In genomic region chr11:118898643-118899042, GRCm38 (mm10) we compare ENCODE assay signal across 16 mouse cellular contexts. TPM values are rescaled to one million over a fixed set of nuclear protein-coding genes. Genes with fewer than 3 reads are reported as not detected.
DNase-seq lines count a peak whose midpoint lies in the region; ATAC-seq and TF ChIP-seq lines count a peak whose summit lies in the region.
"Had no signal": no experiment of that assay in that cellular context is flagged by ENCODE, and none has a peak within 500 bp of the region (broad histone marks: within the 10 kb centered on the region; RNA-seq: fewer than 3 reads in every experiment).

No protein-coding gene starts in this region.

- no peak overlapping the region for H3K4me2 ChIP-seq in intestine, embryonic 16.5 days (ENCODE audit: low read depth, low read length)
- H3K4me2 ChIP-seq in intestine, embryonic 15.5 days (replicated peaks), result no peak overlapping the region; the same call in 1 of the 2 replicates
- H3K4me2 ChIP-seq in neural tube, embryonic 11.5 days (ENCODE audit: low read depth), result no peak overlapping the region
- peak overlapping the region; percentile 43 for H3K4me2 ChIP-seq in intestine, postnatal 0 days (replicated peaks; ENCODE audit: low read depth)
- H3K4me2 ChIP-seq in forebrain, embryonic 15.5 days (replicated peaks), result no peak overlapping the region
- H3K4me2 ChIP-seq: forebrain, embryonic 12.5 days; heart, embryonic 11.5 days; midbrain, embryonic 11.5 days had no signal

- no peak overlapping the region for H3K27ac ChIP-seq in intestine, embryonic 16.5 days (ENCODE audit: low read length)
- no peak overlapping the region for H3K27ac ChIP-seq in intestine, embryonic 15.5 days
- H3K27ac ChIP-seq in neural tube, embryonic 11.5 days (ENCODE audit: low read depth, low read length), result peak overlapping the region; percentile 78; the same call in 1 of the 2 replicates
- no peak overlapping the region for H3K27ac ChIP-seq in intestine, postnatal 0 days (ENCODE audit: low read depth, low read length)
- H3K27ac ChIP-seq in olfactory bulb, adult 2 months (ENCODE audit: insufficient read depth, low read depth, low read length), result 0 out of 2 replicates have a peak overlapping the region, but pooled peaks have one; percentile 20
- no peak overlapping the region for H3K27ac ChIP-seq in forebrain, embryonic 15.5 days (replicated peaks)
- H3K27ac ChIP-seq: kidney, postnatal 0 days had no signal

- ATAC-seq in intestine, embryonic 16.5 days, result peak; percentile 72; the same call in 1 of the 2 replicates
- ATAC-seq in intestine, embryonic 15.5 days, result no peak
- no peak for ATAC-seq in neural tube, embryonic 11.5 days (ENCODE audit: insufficient read depth, low FRiP score, low TSS enrichment)
- ATAC-seq in intestine, postnatal 0 days, result peak; percentile 68; the same call in 1 of the 2 replicates
- ATAC-seq in forebrain, embryonic 15.5 days (replicated peaks), result no peak

- H3K9ac ChIP-seq in intestine, embryonic 16.5 days (ENCODE audit: low read depth, low read length), result no peak overlapping the region
- H3K9ac ChIP-seq in intestine, embryonic 15.5 days, result no peak overlapping the region
- H3K9ac ChIP-seq in neural tube, embryonic 11.5 days (ENCODE audit: low read length), result no peak overlapping the region
- no peak overlapping the region for H3K9ac ChIP-seq in intestine, postnatal 0 days (ENCODE audit: low read depth, low read length)
- no peak overlapping the region for H3K9ac ChIP-seq in forebrain, embryonic 15.5 days (replicated peaks)
- H3K9ac ChIP-seq: forebrain, embryonic 12.5 days had no signal

- no peaks in the 10 kb centered on the region for H3K36me3 ChIP-seq in intestine, embryonic 16.5 days (ENCODE audit: control insufficient read depth, insufficient read depth, low read length)
- H3K36me3 ChIP-seq in intestine, embryonic 15.5 days, result no peaks in the 10 kb centered on the region
- H3K36me3 ChIP-seq in neural tube, embryonic 11.5 days (ENCODE audit: control insufficient read depth, insufficient read depth, low read length), result no peaks in the 10 kb centered on the region
- no peaks in the 10 kb centered on the region for H3K36me3 ChIP-seq in intestine, postnatal 0 days (ENCODE audit: control insufficient read depth, insufficient read depth)
- H3K36me3 ChIP-seq in forebrain, embryonic 15.5 days, result no peaks in the 10 kb centered on the region
- H3K36me3 ChIP-seq: forebrain, embryonic 12.5 days had no signal

- 0 out of 2 replicates have a peak, but pooled peaks have one; percentile 19 for TF ChIP-seq POLR2A in olfactory bulb, adult 2 months (IDR thresholded peaks at IDR 0.05; ENCODE audit: insufficient read depth, low read depth, low read length)

- H3K9me3 ChIP-seq in intestine, embryonic 16.5 days (ENCODE audit: control insufficient read depth, low read length), result no peaks in the 10 kb centered on the region
- H3K9me3 ChIP-seq in intestine, embryonic 15.5 days, result no peaks in the 10 kb centered on the region
- no peaks in the 10 kb centered on the region for H3K9me3 ChIP-seq in neural tube, embryonic 11.5 days (ENCODE audit: control insufficient read depth, low read length)
- H3K9me3 ChIP-seq in intestine, postnatal 0 days (ENCODE audit: control insufficient read depth), result no peaks in the 10 kb centered on the region
- H3K9me3 ChIP-seq in forebrain, embryonic 15.5 days, result no peaks in the 10 kb centered on the region
- H3K9me3 ChIP-seq: forebrain, embryonic 12.5 days had no signal

- H3K4me3 ChIP-seq in intestine, embryonic 16.5 days (ENCODE audit: low read length), result no peak overlapping the region
- no peak overlapping the region for H3K4me3 ChIP-seq in intestine, embryonic 15.5 days (replicated peaks)
- H3K4me3 ChIP-seq in neural tube, embryonic 11.5 days (ENCODE audit: low read depth, low read length), result no peak overlapping the region
- no peak overlapping the region for H3K4me3 ChIP-seq in intestine, postnatal 0 days (ENCODE audit: low read depth, low read length)
- H3K4me3 ChIP-seq in olfactory bulb, adult 2 months (ENCODE audit: insufficient read depth, low read depth, low read length), result no peak overlapping the region
- H3K4me3 ChIP-seq in forebrain, embryonic 15.5 days, result no peak overlapping the region
- H3K4me3 ChIP-seq: forebrain, embryonic 12.5 days had no signal

- TF ChIP-seq CTCF in intestine, postnatal 0 days (IDR thresholded peaks at IDR 0.05; ENCODE audit: low read depth), result no peak
- TF ChIP-seq CTCF in olfactory bulb, adult 2 months (IDR thresholded peaks at IDR 0.05; ENCODE audit: insufficient read depth, low read depth, low read length), result no peak

- DNase-seq in neural tube, embryonic 11.5 days (ENCODE audit: low spot score), result no peak
- DNase-seq in neural tube, embryonic 10.5 days (ENCODE audit: extremely low spot score, low spot score), result no peak
- DNase-seq in thymus, postnatal 0 days (ENCODE audit: low spot score), result no peak
- DNase-seq: adrenal gland, postnatal 25 days; lung, adult 18-20 months; lung, postnatal 36 days; thymus, postnatal 4 days had no signal

- H3K4me1 ChIP-seq in intestine, embryonic 16.5 days (ENCODE audit: control insufficient read depth, insufficient read depth, low read length), result no peaks in the 10 kb centered on the region
- no peaks in the 10 kb centered on the region for H3K4me1 ChIP-seq in intestine, embryonic 15.5 days (replicated peaks)
- peaks cover 26% of the 10 kb centered on the region for H3K4me1 ChIP-seq in neural tube, embryonic 11.5 days (ENCODE audit: control insufficient read depth, insufficient read depth, low read length)
- no peaks in the 10 kb centered on the region for H3K4me1 ChIP-seq in intestine, postnatal 0 days (replicated peaks; ENCODE audit: control insufficient read depth, insufficient read depth, low read length)
- peaks cover 72% of the 10 kb centered on the region for H3K4me1 ChIP-seq in olfactory bulb, adult 2 months (ENCODE audit: control insufficient read depth, insufficient read depth, low read length)
- peaks cover 38% of the 10 kb centered on the region for H3K4me1 ChIP-seq in forebrain, embryonic 15.5 days

- 49% methylated on average over 11 of the region's 11 CpGs for WGBS in intestine, embryonic 16.5 days
- WGBS in intestine, embryonic 15.5 days, result 44% methylated on average over 11 of the region's 11 CpGs
- WGBS in neural tube, embryonic 11.5 days, result 66% methylated on average over 11 of the region's 11 CpGs
- WGBS in intestine, postnatal 0 days, result 29% methylated on average over 11 of the region's 11 CpGs
- WGBS in olfactory bulb, adult 2 months, result 65% methylated on average over 11 of the region's 11 CpGs
- 76% methylated on average over 11 of the region's 11 CpGs for WGBS in forebrain, embryonic 15.5 days

- no peaks in the 10 kb centered on the region for H3K27me3 ChIP-seq in intestine, embryonic 16.5 days (replicated peaks; ENCODE audit: control insufficient read depth, insufficient read depth, low read length)
- H3K27me3 ChIP-seq in intestine, embryonic 15.5 days (replicated peaks), result 0 out of 2 replicates have a peak, but pooled peaks cover 5% of the 10 kb centered on the region
- H3K27me3 ChIP-seq in neural tube, embryonic 11.5 days (ENCODE audit: control insufficient read depth, insufficient read depth, low read length), result no peaks in the 10 kb centered on the region
- no peaks in the 10 kb centered on the region for H3K27me3 ChIP-seq in intestine, postnatal 0 days (replicated peaks; ENCODE audit: control insufficient read depth, insufficient read depth, low read length)
- H3K27me3 ChIP-seq in forebrain, embryonic 15.5 days, result no peaks in the 10 kb centered on the region

RNA-seq across cellular contexts. Expression of gene Rbfox3, which starts 12.8 kb away (rescaled TPM):
- polyA plus RNA-seq in intestine, embryonic 16.5 days (2015; fragmentation: Nextera tagmentation; extraction: Ambion mirVana), result 0.98 and 1.0 TPM in 2 replicates
- 1.2 and 1.5 TPM in 2 replicates for polyA plus RNA-seq in intestine, embryonic 15.5 days (2015; fragmentation: Nextera tagmentation; extraction: Ambion mirVana)
- polyA plus RNA-seq in neural tube, embryonic 11.5 days (2014; fragmentation: Nextera tagmentation; extraction: Ambion mirVana), result 16.1 and 16.2 TPM in 2 replicates
- polyA plus RNA-seq in intestine, postnatal 0 days (2015; fragmentation: Nextera tagmentation; extraction: Ambion mirVana), result 1.2 and 1.3 TPM in 2 replicates
- 164 TPM in 1 of 2 replicates, not detected in the other for polyA plus RNA-seq in olfactory bulb, adult 2 months (2012; ENCODE audit: insufficient read depth, insufficient read length, low replicate concordance, missing spikeins)
- polyA plus RNA-seq in forebrain, embryonic 15.5 days (2015; fragmentation: Nextera tagmentation; extraction: Ambion mirVana), result 51.1 and 57.2 TPM in 2 replicates
- 0.26 and 0.28 TPM in 2 replicates for polyA plus RNA-seq in thymus, postnatal 0 days (2015; fragmentation: Nextera tagmentation; extraction: Ambion mirVana)

Comparison
In these comparisons a context has a peak if more than half of its experiments do, and no peak if none do; other contexts are left out.
1. ATAC-seq: peak in intestine, embryonic 16.5 days (single experiment) and intestine, postnatal 0 days (single experiment); none in intestine, embryonic 15.5 days (single experiment), neural tube, embryonic 11.5 days (single experiment) and forebrain, embryonic 15.5 days (single experiment).
2. H3K27ac ChIP-seq: peak in neural tube, embryonic 11.5 days (single experiment) and olfactory bulb, adult 2 months (single experiment); none in intestine, embryonic 16.5 days (single experiment), intestine, embryonic 15.5 days (single experiment), intestine, postnatal 0 days (single experiment) and forebrain, embryonic 15.5 days (single experiment).